Mouse (Mus musculus) granulocyte monocyte progenitor cell, adult 5-6 weeks (primary cell): ENCODE results near the gene Cdh8. TPM values are rescaled to one million over a fixed set of nuclear protein-coding genes. Genes with fewer than 3 reads are reported as not detected.
"Not testable (repeated sequence)": the region's sequence is repeated elsewhere in the genome, so short reads cannot be mapped to it uniquely, and the experiment has no call there.

ENCODE experiments used
- ATAC-seq: replicated peaks from 2 replicates; pipeline ENCODE4 v1.8.0; 2016; ENCODE audit warnings: mild to moderate bottlenecking, moderate TSS enrichment, inconsistent platforms; ENCODE audit not compliant: poor library complexity, severe bottlenecking
- total RNA-seq, 2 experiments: library from RNA; stranded (forward) in 1 of 2; stranded (reverse) in 1 of 2; fragments of 200-712, 200-1000 nt in 1 of 2; fragments of >200 nt in 1 of 2; fragmentation: Nextera tagmentation in 1 of 2; gene quantifications; 2 replicates each; pipeline ENCODE4 v1.2.3; 2014 to 2017

Gene Cdh8
- total RNA-seq, 2 experiments from 2014 or later, result not detected

- ATAC-seq, result no peak
Measured at GRCm38 (mm10) chr8:99290201-99290600, 126.1 kb downstream of the Cdh8 start.

- no peak for ATAC-seq
Measured at GRCm38 (mm10) chr8:99285103-99285502, 131.2 kb downstream of the Cdh8 start.

DNA sequence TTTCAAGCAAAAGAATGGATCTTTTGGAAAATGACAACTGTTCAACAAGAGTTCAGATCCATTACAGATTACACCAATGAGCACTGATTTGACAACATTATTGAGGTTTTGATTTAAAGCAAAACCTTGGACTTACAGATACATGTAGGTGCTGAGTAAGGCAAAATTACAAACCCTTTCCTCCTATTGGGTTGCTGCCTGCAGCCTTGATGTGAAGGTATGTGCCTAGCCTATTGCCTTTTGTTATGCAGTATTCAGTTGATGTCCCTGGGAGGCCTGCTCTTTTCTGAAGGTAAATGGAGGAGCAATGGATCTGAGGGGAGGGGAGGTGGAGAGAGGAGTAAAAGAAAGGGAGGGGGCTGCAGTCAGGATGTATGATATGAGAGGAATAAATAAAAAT lies 135.9 kb downstream of the Cdh8 start:
- ATAC-seq, result no peak

GRCm38 (mm10) chr8:99267133-99267532 lies 149.1 kb downstream of the Cdh8 start:
- no peak for ATAC-seq

GRCm38 (mm10) chr8:99234372-99234771 lies 181.9 kb downstream of the Cdh8 start:
- no peak for ATAC-seq

DNA sequence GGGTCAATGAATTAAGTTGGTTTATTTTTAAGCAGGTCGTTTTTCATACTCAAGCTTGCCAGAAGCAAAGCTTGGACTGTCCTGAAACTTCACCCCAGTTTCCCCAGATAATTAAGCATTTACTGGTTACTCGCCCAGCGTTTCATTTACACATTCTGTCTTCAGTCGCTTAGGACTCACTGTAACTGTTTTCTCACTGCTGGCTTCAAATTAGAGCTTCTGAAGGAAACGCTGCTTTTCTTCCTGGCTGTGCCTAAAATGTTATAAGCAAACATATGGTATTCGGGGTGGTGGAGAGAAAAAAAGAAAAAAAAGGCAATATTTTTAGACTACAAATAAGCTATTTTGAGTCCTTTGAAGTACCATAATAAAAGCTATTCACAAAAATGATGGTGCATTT lies 192.6 kb downstream of the Cdh8 start:
- no peak for ATAC-seq

- no peak for ATAC-seq
Measured at GRCm38 (mm10) chr8:99205194-99205593, 211.1 kb downstream of the Cdh8 start.

DNA sequence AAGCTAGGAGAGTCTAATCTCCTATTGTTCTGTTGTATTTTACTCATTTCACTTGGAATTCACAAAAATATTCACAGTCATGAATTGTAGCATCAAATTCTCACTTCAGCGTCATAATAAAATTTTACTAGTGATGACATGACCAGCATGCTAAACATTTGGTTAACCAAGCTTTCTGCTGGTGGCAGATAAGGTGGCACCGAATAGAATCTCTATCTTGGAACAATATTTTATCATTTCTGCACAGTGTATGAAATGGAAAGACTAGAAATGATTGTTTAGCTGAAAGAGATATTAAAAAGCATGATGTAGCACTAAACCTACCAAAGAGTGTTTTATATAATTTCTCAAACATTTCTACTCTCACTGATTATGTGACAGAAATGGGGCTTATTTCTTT lies 225.6 kb downstream of the Cdh8 start:
- ATAC-seq, result no peak

DNA sequence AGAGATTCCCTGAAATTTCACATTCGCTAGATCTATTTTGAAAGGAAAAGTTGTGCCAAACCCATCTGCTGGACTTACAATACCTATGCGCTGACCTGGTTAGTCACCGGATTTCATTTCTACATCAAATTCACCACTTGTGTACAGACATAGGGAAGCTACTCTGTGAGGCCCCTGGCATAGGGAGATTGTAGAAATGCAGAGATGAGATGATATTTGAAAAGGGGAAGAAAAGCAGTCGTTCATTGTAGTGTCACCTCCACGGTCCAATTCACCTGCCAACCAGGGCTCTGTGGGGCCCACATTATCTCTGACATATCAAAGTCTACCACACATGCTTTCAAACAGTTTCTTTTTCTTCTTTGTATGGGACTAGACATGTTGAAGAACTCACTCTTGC lies 229.4 kb downstream of the Cdh8 start:
- ATAC-seq, result no peak

DNA sequence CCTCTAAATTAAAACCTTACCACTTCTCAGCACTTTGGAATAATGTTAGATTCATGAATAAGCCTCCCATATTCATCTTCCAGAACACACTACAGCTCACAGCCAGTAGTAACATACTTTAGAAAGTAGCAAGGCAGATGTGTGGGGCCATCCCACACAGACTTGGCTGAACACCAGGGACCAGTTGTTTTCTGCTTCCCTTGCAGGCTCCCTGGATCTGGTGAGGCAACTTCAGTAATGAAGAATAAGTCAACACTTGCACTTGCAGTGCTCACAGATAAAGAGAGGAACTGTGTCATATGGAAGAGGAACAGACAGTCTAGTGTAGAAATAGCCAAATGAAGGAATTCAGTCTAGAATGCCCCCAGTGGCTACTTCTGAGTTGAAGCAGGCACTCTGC lies 232.1 kb downstream of the Cdh8 start:
- ATAC-seq, result no peak

DNA sequence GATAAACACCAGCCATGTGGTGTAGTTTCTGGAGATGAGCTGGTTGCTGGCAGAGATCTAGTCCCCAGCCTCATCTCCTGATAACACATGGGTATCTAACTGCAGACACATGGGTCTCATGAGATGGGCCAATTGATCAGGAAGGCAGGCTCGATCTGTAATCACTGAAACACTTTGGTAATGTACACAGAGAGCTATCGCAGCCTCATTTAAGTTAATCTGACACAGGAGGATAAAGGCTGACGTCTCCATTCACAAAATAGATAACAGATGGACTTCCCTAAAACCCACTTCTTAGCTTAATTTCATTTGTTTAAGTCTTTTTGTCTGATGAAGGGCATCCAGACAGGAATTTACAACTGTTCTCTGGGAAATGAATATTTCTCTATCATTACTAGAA lies 249.3 kb downstream of the Cdh8 start:
- ATAC-seq, result no peak

- ATAC-seq, result no peak
Measured at GRCm38 (mm10) chr8:99161633-99162032, 254.6 kb downstream of the Cdh8 start.

GRCm38 (mm10) chr8:99145436-99145835 lies 270.8 kb downstream of the Cdh8 start:
- no peak for ATAC-seq

GRCm38 (mm10) chr8:99144761-99145160 lies 271.5 kb downstream of the Cdh8 start:
- ATAC-seq, result not testable (repeated sequence)

- no peak for ATAC-seq
Measured at GRCm38 (mm10) chr8:99098453-99098852, 317.8 kb downstream of the Cdh8 start.

DNA sequence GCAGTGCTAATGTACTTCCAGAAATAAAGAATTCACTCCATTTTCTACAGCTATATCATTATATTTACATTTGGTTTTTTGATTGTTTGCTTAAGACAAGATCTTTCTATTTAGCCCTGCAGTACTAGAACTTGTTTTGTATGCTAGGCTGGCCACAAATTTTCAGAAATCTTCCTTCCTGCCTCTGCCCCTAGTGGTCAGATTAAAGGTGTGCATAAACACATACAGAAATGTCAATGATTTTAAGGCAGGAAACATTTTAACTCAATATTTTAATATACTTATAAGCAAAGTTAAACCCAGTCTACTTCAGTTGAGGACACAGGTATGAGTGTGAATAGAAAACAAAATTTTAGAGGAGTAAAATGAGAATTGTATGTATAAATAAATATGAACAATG lies 364.9 kb downstream of the Cdh8 start:
- ATAC-seq, result no peak

DNA sequence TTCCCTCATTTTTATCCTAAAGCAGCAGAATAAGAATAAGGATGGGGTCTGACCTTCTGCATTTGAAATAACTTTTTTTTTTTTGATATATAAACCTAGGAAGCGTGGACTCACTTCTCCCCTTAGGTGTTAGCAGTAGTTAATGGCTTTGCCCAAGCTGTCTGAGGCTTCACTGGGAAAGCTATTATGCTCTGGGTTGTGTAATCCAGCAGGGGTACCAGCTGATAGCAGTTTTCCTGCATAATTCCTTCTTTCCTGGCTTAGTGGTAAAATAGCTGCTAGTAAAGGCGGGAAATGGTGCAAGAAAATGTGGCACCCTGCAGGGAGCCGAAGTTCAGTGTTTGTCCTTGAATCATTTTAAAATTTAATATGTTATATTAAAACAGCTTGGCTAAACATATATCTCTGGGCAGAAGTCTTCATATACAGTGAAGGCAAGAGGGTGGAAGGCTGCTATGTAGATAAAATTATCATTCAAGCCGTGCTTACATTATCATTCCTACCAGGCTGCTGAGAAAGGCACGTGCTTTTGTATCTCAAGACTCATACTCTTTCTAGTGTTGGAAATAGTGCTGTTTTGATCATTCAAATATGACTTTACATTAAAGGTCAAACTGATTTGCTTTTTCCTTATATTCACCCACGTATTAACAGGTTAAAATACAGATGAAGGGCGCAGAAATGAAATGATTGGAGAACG lies 367.5 kb downstream of the Cdh8 start:
- no peak for ATAC-seq

DNA sequence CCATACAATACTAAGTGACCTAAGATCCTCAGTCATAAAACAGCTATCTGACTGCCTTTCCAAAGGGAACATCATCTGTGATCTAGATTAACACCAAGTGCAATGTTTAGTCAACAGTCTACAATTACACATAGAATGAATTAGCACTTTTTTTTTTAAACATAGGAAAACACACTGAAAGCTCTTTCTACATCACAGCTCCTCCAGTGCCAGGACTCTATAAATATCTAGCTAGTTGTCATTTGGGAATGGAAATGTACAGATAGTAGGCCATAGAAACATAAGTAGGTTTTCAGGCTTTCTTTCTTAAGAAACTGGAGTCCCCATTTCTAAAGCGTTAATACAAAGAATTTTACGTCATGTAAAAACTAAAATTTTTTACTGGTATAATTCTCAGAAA lies 375.8 kb downstream of the Cdh8 start:
- ATAC-seq, result no peak

- no peak for ATAC-seq
Measured at GRCm38 (mm10) chr8:99031060-99031459, 385.2 kb downstream of the Cdh8 start.
